Mouse (Mus musculus) forebrain, embryonic 10.5 days (tissue): Measurements from ENCODE around the gene Mical3. TPM values are rescaled to one million over a fixed set of nuclear protein-coding genes. Genes with fewer than 3 reads are reported as not detected.

Experiments used
- DNase-seq: peaks from one replicate; pipeline ENCODE4 v3.0.0-alpha.2; 2017; ENCODE audit warnings: low spot score; ENCODE audit errors: extremely low spot score
- H3K27ac ChIP-seq: fragments of 300-500 bp; sonication (generic); 2 replicates; pipeline ENCODE4 v1.5.1; 2016; ENCODE audit warnings: mild to moderate bottlenecking
- H3K27me3 ChIP-seq: fragments of 300-500 bp; sonication (generic); 2 replicates; pipeline ENCODE4 v1.6.1; 2016; ENCODE audit warnings: mild to moderate bottlenecking; ENCODE audit not compliant: poor library complexity, severe bottlenecking
- H3K36me3 ChIP-seq: fragments of 300-500 bp; sonication (generic); replicated peaks from 2 replicates; pipeline ENCODE4 v1.6.1; 2016; ENCODE audit warnings: mild to moderate bottlenecking, moderate library complexity
- H3K4me1 ChIP-seq: fragments of 300-500 bp; sonication (generic); 2 replicates; pipeline ENCODE4 v1.6.1; 2016
- H3K4me3 ChIP-seq: fragments of 300-500 bp; sonication (generic); 2 replicates; pipeline ENCODE4 v1.5.1; 2016; ENCODE audit warnings: mild to moderate bottlenecking, moderate library complexity
- H3K9me3 ChIP-seq: fragments of 300-500 bp; sonication (generic); 2 replicates; pipeline ENCODE4 v1.6.1; 2016; ENCODE audit warnings: mild to moderate bottlenecking, moderate library complexity
- WGBS: fragments of 180-500 bp; shearing (Covaris S2); methylation state at CpG from one replicate; pipeline ENCODE4 v1.1.7; 2016; 5-methylcytosine and 5-hydroxymethylcytosine counted together
- polyA plus RNA-seq: library from polyadenylated mRNA; unstranded; fragments of >200 nt; fragmentation: Nextera tagmentation; extraction: Ambion mirVana; gene quantifications from 2 replicates; pipeline ENCODE4 v1.2.1, GENCODE M21; 2016

The Mical3 gene
- polyA plus RNA-seq, 1 experiment from 2014 or later, result 9.0 TPM

DNA sequence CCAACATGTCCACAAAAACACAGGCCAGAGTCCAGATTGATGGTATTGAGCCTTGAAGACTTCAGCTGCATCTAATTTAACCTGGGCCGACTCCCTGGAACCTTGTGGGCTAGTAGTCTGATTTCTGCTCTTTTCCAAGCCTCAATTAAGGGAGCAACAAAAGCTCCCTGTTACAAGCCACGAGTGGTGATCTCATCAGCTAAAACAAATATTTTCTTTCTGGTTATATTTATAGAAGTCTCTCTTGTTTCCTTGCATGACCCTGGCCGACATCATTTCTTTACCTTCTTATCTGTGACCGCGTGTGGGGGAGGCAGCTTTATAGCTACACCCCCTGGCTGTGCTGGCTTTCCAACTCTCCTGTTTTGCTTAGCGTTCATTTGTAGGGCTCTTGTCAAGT is 29.3 kb upstream of the Mical3 start:
- 70% methylated on average over 6 of the region's 6 CpGs for WGBS
- no peaks in the 10 kb centered on the region for H3K4me1 ChIP-seq
- H3K4me3 ChIP-seq, result no peak overlapping the region
- no peak for DNase-seq
- H3K36me3 ChIP-seq, result no peaks in the 10 kb centered on the region
- no peaks in the 10 kb centered on the region for H3K27me3 ChIP-seq
- H3K9me3 ChIP-seq, result no peaks in the 10 kb centered on the region
- H3K27ac ChIP-seq, result no peak overlapping the region

DNA sequence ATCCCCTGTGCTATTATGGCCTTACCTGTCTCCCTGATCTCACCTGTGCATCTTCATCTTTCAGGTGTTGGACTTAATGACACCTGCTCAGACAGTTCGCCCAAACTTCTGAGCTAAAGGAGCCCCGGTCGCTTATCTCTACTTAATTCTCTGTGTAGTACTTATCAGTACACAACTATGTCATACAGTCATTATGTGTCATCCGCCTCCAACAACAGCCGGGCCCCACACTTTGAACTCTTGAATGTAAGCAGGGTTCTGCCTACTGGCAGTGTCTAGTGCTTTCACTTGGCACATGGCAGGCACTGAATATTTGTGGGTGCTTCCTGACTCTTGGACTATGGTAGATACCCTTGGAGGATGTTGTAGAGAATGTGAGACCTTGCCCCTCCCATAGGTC is 28.8 kb upstream of the Mical3 start:
- WGBS, result 92% methylated on average over 5 of the region's 5 CpGs
- DNase-seq, result no peak
- H3K36me3 ChIP-seq, result no peaks in the 10 kb centered on the region
- no peak overlapping the region for H3K27ac ChIP-seq
- H3K4me1 ChIP-seq, result no peaks in the 10 kb centered on the region
- H3K27me3 ChIP-seq, result no peaks in the 10 kb centered on the region
- no peaks in the 10 kb centered on the region for H3K9me3 ChIP-seq
- no peak overlapping the region for H3K4me3 ChIP-seq

DNA sequence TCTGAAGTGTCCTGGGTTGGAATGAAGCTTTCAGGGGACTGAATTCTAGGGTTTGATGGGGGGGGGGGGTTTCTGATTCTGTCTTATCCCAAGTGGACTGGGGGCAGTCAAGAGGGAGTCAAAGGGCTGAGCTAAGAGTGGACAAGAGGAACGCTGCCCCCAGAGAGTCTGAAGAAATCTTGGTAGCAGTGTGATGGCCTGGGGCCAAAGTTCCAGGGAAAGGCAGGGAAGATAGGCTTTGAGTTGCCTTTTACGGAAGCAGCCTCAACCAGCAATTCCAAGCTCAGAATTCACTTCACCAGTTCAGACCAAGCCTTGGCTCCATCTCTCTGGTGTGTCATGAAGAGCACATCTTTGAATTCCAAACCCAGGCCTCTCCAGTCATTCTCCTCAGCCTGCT is 25.2 kb upstream of the Mical3 start:
- no peak for DNase-seq
- Histone ChIP-seq H3K4me3 (no peak overlapping the region), H3K9me3 (no peaks in the 10 kb centered on the region), H3K27ac (no peak overlapping the region), H3K4me1 (peaks cover 7% of the 10 kb centered on the region), H3K36me3 (no peaks in the 10 kb centered on the region), H3K27me3 (no peaks in the 10 kb centered on the region)
- WGBS, result 83% methylated on average over 2 of the region's 2 CpGs

DNA sequence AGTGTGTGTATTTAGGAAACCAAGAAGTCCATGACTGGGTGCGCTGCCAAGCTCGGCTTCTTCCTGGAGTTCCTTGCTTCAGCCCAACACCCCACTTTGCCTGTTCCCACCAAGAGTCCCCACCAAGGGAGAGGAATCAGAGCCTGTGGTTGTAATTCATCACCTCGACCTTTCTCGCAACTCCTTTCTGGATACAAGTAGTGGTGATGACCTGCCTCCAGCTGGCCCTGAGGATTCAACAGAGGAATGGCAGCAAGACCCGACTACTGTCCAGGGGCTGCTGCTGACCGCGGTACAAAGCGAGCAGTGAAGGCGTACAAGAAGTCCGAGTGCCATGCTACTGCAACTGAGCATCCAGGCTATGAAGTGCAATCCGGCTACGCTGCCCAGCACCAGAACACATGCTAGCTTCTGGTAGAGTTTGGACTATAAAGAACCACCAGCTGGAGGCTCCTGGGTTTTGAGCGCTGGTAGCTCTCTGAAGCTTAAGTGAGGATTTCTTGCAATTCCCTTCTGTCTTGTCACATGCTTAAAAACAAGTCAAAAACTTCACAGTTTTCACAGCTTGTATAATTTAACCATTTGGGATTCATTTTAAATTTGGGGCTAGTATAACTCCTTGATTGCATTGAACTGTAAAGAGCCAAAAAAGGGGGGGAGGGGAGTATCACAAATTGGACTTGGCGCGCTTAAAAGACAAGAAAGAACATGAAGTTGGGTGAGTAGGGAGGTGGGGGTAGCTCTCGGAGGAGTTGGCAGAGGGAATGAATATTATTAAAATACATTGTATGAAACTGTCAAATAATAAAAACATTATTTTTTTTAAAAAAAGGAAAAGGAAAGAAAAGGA is 23.9 kb upstream of the Mical3 start:
- Histone ChIP-seq H3K36me3 (no peaks in the 10 kb centered on the region), H3K9me3 (no peaks in the 10 kb centered on the region), H3K27ac (no peak overlapping the region), H3K4me3 (no peak overlapping the region), H3K27me3 (no peaks in the 10 kb centered on the region), H3K4me1 (peaks cover 7% of the 10 kb centered on the region)
- DNase-seq, result no peak
- 92% methylated on average over 16 of the region's 16 CpGs for WGBS

DNA sequence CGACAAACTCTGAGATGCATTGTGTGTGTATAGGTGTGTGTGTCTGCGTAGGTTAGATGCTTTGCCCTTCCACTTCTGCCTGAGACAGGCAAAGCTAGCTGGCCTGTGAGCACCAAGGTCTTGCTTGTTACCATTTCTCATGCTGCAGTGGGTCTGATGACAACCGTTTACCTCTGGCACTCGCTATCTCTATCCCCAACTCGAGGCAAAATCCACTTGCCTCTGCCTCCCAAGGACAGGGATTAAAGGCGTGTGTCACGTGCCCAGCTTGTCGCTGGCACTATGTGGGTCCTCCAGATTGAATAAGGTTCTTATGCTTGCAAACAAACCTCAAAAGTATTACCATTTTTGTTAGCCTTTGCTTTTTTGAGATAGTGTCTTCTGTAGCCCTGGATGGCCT is 22.4 kb upstream of the Mical3 start:
- Histone ChIP-seq H3K9me3 (no peaks in the 10 kb centered on the region), H3K27me3 (no peaks in the 10 kb centered on the region), H3K4me3 (no peak overlapping the region), H3K27ac (no peak overlapping the region), H3K4me1 (peaks cover 11% of the 10 kb centered on the region), H3K36me3 (no peaks in the 10 kb centered on the region)
- DNase-seq, result no peak
- 82% methylated on average over 8 of the region's 8 CpGs for WGBS

DNA sequence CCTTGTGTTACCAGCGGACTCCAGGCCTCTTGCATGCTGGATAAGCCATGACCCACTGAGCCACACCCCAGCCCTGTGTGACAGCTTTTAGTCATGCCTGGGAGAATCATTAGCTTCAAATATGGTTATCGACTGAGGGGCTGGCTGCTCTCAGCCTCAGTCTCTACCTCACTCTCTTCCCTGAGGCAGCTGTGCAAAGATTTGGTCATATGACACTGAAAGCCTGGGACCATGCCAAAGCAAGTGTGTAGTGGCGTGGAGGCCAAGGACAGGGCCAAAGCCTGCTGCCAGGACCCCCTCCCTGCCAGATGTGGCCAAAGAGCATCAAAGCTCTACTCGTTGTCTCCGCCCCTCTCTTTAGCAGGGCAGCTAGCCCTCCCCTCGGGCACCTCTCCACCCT is 20.9 kb upstream of the Mical3 start:
- H3K4me1 ChIP-seq, result peaks cover 25% of the 10 kb centered on the region
- no peaks in the 10 kb centered on the region for H3K27me3 ChIP-seq
- no peak for DNase-seq
- no peak overlapping the region for H3K4me3 ChIP-seq
- no peaks in the 10 kb centered on the region for H3K36me3 ChIP-seq
- H3K27ac ChIP-seq, result peak overlapping the region; percentile 2; the same call in 1 of the 2 replicates
- H3K9me3 ChIP-seq, result no peaks in the 10 kb centered on the region
- WGBS, result 74% methylated on average over 6 of the region's 6 CpGs

DNA sequence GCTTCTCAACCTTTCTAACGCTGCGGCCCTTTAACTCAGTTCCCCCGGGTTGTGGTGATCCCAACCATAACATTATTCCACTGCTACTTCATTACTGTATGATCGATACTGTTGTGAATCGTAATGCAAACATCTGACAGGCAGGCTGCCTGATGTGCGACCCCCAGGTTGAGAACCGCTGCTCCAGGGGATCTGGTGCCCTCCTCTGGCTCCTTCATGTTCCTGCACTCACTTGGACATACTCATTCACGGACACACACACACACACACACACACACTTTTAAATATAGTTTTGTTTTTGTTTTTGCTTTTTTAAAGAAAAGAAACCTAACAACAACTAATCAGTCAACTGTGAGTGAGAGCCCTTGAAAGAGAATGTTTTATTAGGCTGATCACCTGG is 19.3 kb upstream of the Mical3 start:
- Histone ChIP-seq H3K4me3 (no peak overlapping the region), H3K9me3 (no peaks in the 10 kb centered on the region), H3K36me3 (no peaks in the 10 kb centered on the region), H3K27me3 (no peaks in the 10 kb centered on the region), H3K27ac (no peak overlapping the region), H3K4me1 (peaks cover 41% of the 10 kb centered on the region)
- 94% methylated on average over 8 of the region's 8 CpGs for whole genome bisulfite sequencing
- no peak for DNase-seq

DNA sequence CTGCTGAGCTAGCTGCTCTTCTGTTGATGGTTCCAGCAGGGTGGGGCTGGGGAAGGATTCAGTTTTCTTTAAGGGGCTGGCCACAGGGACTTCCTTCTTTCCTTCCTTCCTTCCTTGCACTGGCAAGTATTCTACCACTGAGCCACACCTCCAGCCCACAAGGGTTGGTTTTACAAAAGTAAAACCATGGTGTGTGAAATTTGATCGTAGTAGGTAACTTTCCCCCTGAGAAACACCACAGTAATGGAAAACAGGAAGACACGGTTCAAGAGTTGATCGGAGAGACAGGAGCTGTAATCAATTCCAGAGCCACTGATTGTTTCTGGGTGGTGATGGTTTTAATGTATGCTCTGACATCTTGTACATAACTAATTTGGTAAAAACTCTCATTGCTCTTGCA is 18.6 kb upstream of the Mical3 start:
- peaks cover 46% of the 10 kb centered on the region for H3K4me1 ChIP-seq
- H3K27ac ChIP-seq, result no peak overlapping the region
- H3K27me3 ChIP-seq, result no peaks in the 10 kb centered on the region
- 65% methylated on average over 3 of the region's 3 CpGs for WGBS
- H3K4me3 ChIP-seq, result no peak overlapping the region
- no peaks in the 10 kb centered on the region for H3K36me3 ChIP-seq
- no peak for DNase-seq
- no peaks in the 10 kb centered on the region for H3K9me3 ChIP-seq

DNA sequence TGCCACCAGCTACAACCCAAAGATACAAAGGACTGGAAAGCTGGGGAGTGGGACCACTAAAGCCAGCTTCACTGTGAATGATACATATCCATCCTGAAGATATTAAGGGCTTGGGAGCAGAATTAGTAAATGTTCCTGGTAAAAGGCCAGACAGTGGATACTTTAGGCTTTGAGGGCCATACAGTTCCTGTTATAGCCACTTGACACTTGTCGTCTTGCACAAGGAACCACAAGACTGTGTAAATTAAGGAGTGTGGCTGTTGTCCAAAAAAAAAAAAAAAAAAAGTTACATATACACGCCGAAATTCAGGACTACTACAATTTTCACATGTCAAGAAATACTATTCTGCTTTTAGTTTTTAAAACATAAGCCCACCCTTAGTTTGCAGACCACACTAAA is 17.6 kb upstream of the Mical3 start:
- no peak for DNase-seq

DNA sequence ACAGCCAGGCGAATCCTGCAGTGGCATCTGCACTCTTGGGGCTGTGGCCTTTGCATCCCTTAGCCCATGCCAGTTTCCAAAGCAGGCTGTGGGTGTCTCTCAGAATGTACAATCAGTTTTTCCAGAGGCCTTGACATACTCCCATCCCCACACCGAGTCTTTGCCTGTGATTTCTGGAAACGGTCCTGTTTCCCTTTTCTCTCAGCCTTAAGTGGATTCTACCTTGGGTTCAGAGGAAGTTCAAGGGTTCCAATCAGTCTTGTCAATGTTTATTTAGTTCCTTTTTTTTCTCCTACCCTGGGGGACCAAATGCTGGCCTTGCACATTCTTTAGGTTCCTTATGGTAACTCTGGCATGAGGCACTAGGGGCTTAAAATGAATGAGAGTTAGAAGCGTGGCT is 16.0 kb upstream of the Mical3 start:
- peak overlapping the region; percentile 48 for H3K27ac ChIP-seq
- H3K4me1 ChIP-seq, result peaks cover 43% of the 10 kb centered on the region
- no peak overlapping the region for H3K4me3 ChIP-seq
- H3K27me3 ChIP-seq, result no peaks in the 10 kb centered on the region
- H3K9me3 ChIP-seq, result no peaks in the 10 kb centered on the region
- 55% methylated on average over 4 of the region's 4 CpGs for WGBS
- H3K36me3 ChIP-seq, result no peaks in the 10 kb centered on the region
- no peak for DNase-seq

More for the DNA sequence above, 17.6 kb upstream of the Mical3 start:
- Histone ChIP-seq H3K36me3 (no peaks in the 10 kb centered on the region), H3K4me3 (no peak overlapping the region), H3K4me1 (peaks cover 46% of the 10 kb centered on the region), H3K27me3 (no peaks in the 10 kb centered on the region), H3K27ac (peak overlapping the region; percentile 48; the same call in 1 of the 2 replicates), H3K9me3 (no peaks in the 10 kb centered on the region)
- WGBS, result 58% methylated on average over 3 of the region's 3 CpGs

DNA sequence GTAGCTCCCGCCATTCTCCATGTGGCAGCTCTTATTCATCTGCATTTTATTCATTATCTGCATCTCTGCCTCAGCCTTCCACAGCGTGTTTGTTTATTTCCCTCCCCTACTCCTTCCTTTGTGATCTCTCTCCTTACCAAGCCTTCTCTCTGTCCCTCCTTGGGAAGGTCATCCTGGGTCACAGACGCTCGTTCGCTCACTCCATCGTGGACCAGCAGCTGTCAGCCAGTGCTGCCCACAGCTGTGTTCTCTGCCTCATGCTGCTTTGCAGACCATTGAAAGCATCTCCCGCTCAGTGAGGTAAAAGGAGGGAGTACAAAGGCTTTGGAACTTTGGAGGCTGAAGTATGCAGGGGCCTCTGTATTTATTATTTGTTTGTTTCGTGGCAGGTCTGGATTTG is 15.1 kb upstream of the Mical3 start:
- Histone ChIP-seq H3K36me3 (no peaks in the 10 kb centered on the region), H3K27ac (peak overlapping the region; percentile 72), H3K27me3 (no peaks in the 10 kb centered on the region), H3K9me3 (no peaks in the 10 kb centered on the region), H3K4me1 (peaks cover 42% of the 10 kb centered on the region), H3K4me3 (no peak overlapping the region)
- WGBS, result 42% methylated on average over 8 of the region's 8 CpGs
- no peak for DNase-seq

DNA sequence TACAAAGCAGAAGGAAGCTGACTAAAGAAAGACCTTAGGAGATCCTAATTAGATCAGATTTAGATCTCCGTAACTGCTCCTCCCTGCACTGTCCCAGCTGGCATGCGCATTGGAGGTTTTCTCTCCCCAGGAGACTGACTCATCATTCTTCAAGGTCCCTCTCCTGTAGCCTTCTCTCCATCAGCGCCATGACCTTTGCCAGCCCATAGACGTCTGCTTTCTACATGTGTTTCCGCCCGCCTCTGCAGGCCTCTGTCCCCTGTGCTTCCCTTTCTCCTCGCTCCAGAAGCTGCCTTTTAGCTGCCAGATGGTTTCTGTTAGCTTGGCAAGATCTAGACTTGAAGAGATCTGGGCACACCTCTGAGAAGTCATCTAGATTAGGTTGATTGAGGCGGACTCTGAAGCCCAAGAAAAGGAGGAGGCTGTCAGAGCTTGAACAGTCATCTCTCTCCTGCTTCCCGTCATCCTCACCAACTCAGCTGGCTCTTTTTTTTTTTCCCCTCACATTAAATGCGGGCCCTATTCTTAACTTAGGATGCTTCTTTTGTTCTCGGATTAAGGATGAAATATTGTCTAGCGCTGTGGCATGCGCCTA is 14.3 kb upstream of the Mical3 start:
- H3K4me1 ChIP-seq, result peaks cover 43% of the 10 kb centered on the region
- peak overlapping the region; percentile 72 for H3K27ac ChIP-seq
- no peaks in the 10 kb centered on the region for H3K27me3 ChIP-seq
- no peak for DNase-seq
- H3K4me3 ChIP-seq, result no peak overlapping the region
- no peaks in the 10 kb centered on the region for H3K9me3 ChIP-seq
- WGBS, result 66% methylated on average over 13 of the region's 13 CpGs
- no peaks in the 10 kb centered on the region for H3K36me3 ChIP-seq

DNA sequence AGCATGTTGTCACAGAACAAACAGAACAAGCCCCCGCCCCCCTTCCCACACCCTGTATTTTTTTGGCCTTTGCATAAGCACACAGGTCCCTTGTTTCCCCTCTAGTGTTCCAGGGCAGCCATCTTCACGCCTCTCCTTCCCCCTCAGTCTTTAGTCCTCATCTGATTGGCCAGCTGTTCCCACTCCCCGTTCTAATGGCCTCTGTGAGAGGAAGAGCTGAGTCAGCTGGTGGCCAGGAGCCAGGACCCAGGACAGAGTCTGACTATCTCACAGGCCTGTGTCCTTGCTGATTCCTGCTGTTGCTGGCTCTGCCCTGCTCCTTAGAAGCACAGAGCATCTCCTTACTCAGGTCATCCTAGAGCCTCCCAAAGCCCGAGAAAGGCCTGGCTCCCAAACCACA is 13.3 kb upstream of the Mical3 start:
- DNase-seq, result no peak
- H3K4me3 ChIP-seq, result no peak overlapping the region
- 79% methylated on average over 4 of the region's 4 CpGs for WGBS
- no peaks in the 10 kb centered on the region for H3K36me3 ChIP-seq
- no peaks in the 10 kb centered on the region for H3K9me3 ChIP-seq
- peak overlapping the region; percentile 35; the same call in 1 of the 2 replicates for H3K27ac ChIP-seq
- peaks cover 41% of the 10 kb centered on the region for H3K4me1 ChIP-seq
- no peaks in the 10 kb centered on the region for H3K27me3 ChIP-seq
